Mouse (Mus musculus): ENCODE results near the gene Erc1.

DNA sequence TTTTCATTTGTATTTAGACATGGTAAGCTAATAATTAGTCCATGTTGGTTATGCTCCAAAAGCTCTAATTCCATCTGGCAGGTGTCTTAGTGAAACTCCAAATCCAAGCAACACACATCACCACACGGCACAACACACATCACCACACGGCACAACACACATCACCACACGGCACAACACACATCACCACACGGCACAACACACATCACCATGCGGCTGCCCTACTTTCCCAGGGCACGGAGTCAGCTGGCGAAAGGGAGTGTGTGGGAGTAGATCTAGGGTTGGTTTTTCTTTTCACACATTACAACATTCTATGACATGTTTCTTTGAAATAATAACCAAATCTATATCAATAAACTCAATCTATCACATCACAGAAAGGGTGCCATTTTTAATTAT, 173.2 kb downstream of the Erc1 start:
- TF ChIP-seq POLR2A (IDR thresholded peaks at IDR 0.05; ENCODE audit: insufficient read length, low read depth) (no peak), MAX (IDR thresholded peaks at IDR 0.05; ENCODE audit: low read depth) (no peak), TCF3 (IDR thresholded peaks at IDR 0.05; ENCODE audit: insufficient read length, low read depth) (no peak), POLR2AphosphoS2 (IDR thresholded peaks at IDR 0.05; ENCODE audit: insufficient read length, low read depth) (no peak), MYOG (IDR thresholded peaks at IDR 0.05; ENCODE audit: control insufficient read depth in 1 of 3, insufficient read depth in 1 of 3, insufficient read length in 2 of 3, low read depth in 2 of 3) (no peak), USF1 (IDR thresholded peaks at IDR 0.05; ENCODE audit: low read depth) (no peak), REST (IDR thresholded peaks at IDR 0.05; ENCODE audit: insufficient read depth, insufficient read length) (no peak), CEBPB (IDR thresholded peaks at IDR 0.05; ENCODE audit: insufficient read depth, poor library complexity, severe bottlenecking) (no peak)
